Mouse (Mus musculus) forebrain, postnatal 0 days (tissue): ENCODE data around the gene Syngr1. TPM values are rescaled to one million over a fixed set of nuclear protein-coding genes. Genes with fewer than 3 reads are reported as not detected.

Source experiments
- ATAC-seq: fragments of 200-750 bp; cut with Nextera tagmentation; 2 replicates; pipeline ENCODE4 v1.8.0; 2017; ENCODE audit warnings: mild to moderate bottlenecking, moderate library complexity
- DNase-seq: peaks from one replicate; pipeline ENCODE4 v3.0.0-alpha.2; 2015
- H3K27ac ChIP-seq: fragments of 300-500 bp; sonication (generic); 2 replicates; pipeline ENCODE4 v1.5.1; 2014; ENCODE audit warnings: low read depth, mild to moderate bottlenecking, antibody characterized with exemption, low read length, moderate library complexity, mixed read lengths
- H3K27me3 ChIP-seq: fragments of 300-500 bp; sonication (generic); 2 replicates; pipeline ENCODE4 v1.6.1; 2014; ENCODE audit warnings: mild to moderate bottlenecking, low read length, mixed read lengths; ENCODE audit not compliant: insufficient read depth
- H3K36me3 ChIP-seq: fragments of 300-500 bp; sonication (generic); 2 replicates; pipeline ENCODE4 v1.6.1; 2014; ENCODE audit warnings: mild to moderate bottlenecking, moderate library complexity; ENCODE audit not compliant: insufficient read depth
- H3K4me1 ChIP-seq: fragments of 300-500 bp; sonication (generic); 2 replicates; pipeline ENCODE4 v1.6.1; 2014; ENCODE audit warnings: antibody characterized with exemption; ENCODE audit not compliant: insufficient read depth
- H3K4me2 ChIP-seq: fragments of 300-500 bp; sonication (generic); 2 replicates; pipeline ENCODE4 v1.6.1; 2014; ENCODE audit warnings: low read depth, mild to moderate bottlenecking, moderate library complexity
- H3K4me3 ChIP-seq: fragments of 300-500 bp; sonication (generic); 2 replicates; pipeline ENCODE4 v1.5.1; 2014; ENCODE audit warnings: low read depth, low read length, mixed read lengths
- H3K9ac ChIP-seq: fragments of 300-500 bp; sonication (generic); 2 replicates; pipeline ENCODE4 v1.6.1; 2014; ENCODE audit warnings: mild to moderate bottlenecking
- H3K9me3 ChIP-seq: fragments of 300-500 bp; sonication (generic); 2 replicates; pipeline ENCODE4 v1.6.1; 2016; ENCODE audit warnings: low read length
- CTCF ChIP-seq: sonication (generic); IDR thresholded peaks from 2 replicates; pipeline ENCODE4 v1.5.1; 2016; ENCODE audit warnings: antibody characterized with exemption, control low read depth, low read depth
- WGBS: fragments of 180-500 bp; shearing (Covaris S2); extraction: QIAGEN DNeasy Blood & Tissue Kit; methylation state at CpG from one replicate; pipeline ENCODE4 v1.1.7; 2014; 5-methylcytosine and 5-hydroxymethylcytosine counted together
- polyA plus RNA-seq: library from polyadenylated mRNA; unstranded; fragments of >200 nt; fragmentation: Nextera tagmentation; extraction: Ambion mirVana; gene quantifications from 2 replicates; pipeline ENCODE4 v1.2.1, GENCODE M21; 2015
- total RNA-seq: library from RNA; depleted of rRNA; stranded (reverse); fragments of >200 nt; gene quantifications from 2 replicates; pipeline ENCODE4 v1.2.3, GENCODE M21; 2014

Syngr1 gene
- total and polyA plus RNA-seq, 2 experiments from 2014 or later, result 69.0 to 127 TPM

- H3K4me1 ChIP-seq, result no peaks in the 10 kb centered on the region
Observed at GRCm38 (mm10) chr15:80155707-80156106, 64.6 kb downstream of the Syngr1 start.

DNA sequence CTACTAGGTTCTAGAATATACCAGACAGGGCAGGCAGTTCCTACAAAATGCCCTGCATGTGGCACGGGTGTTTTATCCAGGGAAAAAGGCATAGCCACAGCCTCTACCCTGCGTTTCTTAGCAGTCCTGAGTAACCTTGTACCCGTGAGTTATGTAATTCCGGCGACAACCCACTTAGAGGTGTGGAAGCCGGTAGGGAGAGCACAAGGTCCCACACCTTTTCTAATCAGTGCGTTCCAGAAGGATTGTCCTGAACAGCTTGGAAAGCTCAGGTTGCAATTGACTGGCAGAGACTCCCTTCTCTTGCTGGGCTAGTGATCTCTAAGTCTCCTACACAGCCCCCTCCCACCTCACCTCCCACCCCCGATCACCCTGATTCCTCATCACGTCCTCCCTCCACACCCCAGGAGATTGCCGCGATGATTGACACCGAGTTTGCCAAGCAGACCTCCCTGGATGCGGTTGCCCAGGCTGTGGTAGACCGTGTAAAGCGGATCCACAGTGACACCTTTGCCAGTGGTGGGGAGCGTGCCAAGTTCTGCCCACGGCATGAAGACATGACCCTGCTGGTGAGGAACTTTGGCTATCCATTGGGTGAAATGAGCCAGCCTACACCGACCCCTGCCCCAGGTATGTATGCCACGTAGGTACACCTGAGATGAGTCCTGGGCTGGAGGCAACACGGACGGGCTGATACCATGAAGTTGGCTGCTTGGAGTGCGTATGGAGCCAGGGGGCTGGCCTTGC is 66.2 kb downstream of the Syngr1 start:
- Histone ChIP-seq H3K4me2 (no peak overlapping the region), H3K27ac (no peak overlapping the region), H3K36me3 (peaks cover 85% of the 10 kb centered on the region), H3K27me3 (no peaks in the 10 kb centered on the region), H3K4me3 (no peak overlapping the region), H3K9me3 (no peaks in the 10 kb centered on the region), H3K9ac (no peak overlapping the region), H3K4me1 (no peaks in the 10 kb centered on the region)
- TF ChIP-seq CTCF, result no peak
- WGBS, result 93% methylated on average over 22 of the region's 22 CpGs
- no peak for DNase-seq
- ATAC-seq, result no peak

More at GRCm38 (mm10) chr15:80155707-80156106, 64.6 kb downstream of the Syngr1 start:
- Histone ChIP-seq H3K4me3 (no peak overlapping the region), H3K4me2 (no peak overlapping the region), H3K9ac (no peak overlapping the region), H3K27me3 (no peaks in the 10 kb centered on the region), H3K36me3 (peaks cover 80% of the 10 kb centered on the region), H3K27ac (no peak overlapping the region), H3K9me3 (no peaks in the 10 kb centered on the region)
- no peak for DNase-seq
- 93% methylated on average over 8 of the region's 8 CpGs for WGBS
- no peak for TF ChIP-seq CTCF
- ATAC-seq, result no peak

- peaks cover 82% of the 10 kb centered on the region for H3K36me3 ChIP-seq
- no peaks in the 10 kb centered on the region for H3K27me3 ChIP-seq
- H3K4me3 ChIP-seq, result no peak overlapping the region
- WGBS, result 87% methylated on average over 5 of the region's 5 CpGs
- no peak overlapping the region for H3K9ac ChIP-seq
- ATAC-seq (no peak), DNase-seq (no peak)
- no peak for TF ChIP-seq CTCF
- H3K27ac ChIP-seq, result no peak overlapping the region
- no peaks in the 10 kb centered on the region for H3K9me3 ChIP-seq
- H3K4me2 ChIP-seq, result no peak overlapping the region
- H3K4me1 ChIP-seq, result no peaks in the 10 kb centered on the region
Observed at GRCm38 (mm10) chr15:80158001-80158706, 67.0 kb downstream of the Syngr1 start.

- DNase-seq, result no peak
- H3K9me3 ChIP-seq, result no peaks in the 10 kb centered on the region
- ATAC-seq, result no peak
- TF ChIP-seq CTCF, result no peak
- no peaks in the 10 kb centered on the region for H3K27me3 ChIP-seq
- H3K4me2 ChIP-seq, result no peak overlapping the region
- WGBS, result 74% methylated on average over 4 of the region's 4 CpGs
- H3K27ac ChIP-seq, result no peak overlapping the region
- H3K9ac ChIP-seq, result no peak overlapping the region
- no peak overlapping the region for H3K4me3 ChIP-seq
- no peaks in the 10 kb centered on the region for H3K4me1 ChIP-seq
- peaks cover 76% of the 10 kb centered on the region for H3K36me3 ChIP-seq
Observed at GRCm38 (mm10) chr15:80158707-80159090, 67.6 kb downstream of the Syngr1 start.

DNA sequence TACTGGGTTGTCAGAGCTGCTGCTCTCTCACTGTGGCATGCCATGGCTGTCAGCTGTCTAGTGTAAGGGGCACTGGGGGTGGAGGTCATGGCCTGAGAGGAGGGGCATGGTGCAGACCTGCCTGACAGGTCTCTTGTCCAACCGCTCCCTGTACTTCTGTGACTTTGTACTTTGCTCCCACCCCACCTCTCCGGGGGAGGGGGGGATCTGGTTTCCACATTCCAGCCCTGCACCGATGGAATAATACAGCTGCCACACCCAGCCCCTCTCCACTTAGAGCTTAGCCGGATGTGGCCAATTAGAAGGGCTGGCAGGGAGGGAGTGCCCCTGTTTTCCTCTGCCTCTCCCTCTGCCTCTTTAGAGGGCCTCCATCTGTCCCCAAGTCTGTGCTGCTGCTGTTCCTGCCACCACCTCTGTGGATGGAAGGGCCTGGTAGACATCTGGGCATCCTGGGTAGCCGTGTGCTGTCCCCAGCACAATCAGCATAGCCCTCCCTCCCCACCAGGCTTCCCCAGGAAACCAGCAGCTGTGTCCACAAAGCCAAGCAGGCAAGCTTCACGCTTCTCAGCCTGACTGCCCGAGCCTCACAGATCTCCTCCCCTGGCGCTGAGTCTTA is 68.3 kb downstream of the Syngr1 start:
- DNase-seq, result no peak
- H3K27me3 ChIP-seq, result no peaks in the 10 kb centered on the region
- H3K9me3 ChIP-seq, result no peaks in the 10 kb centered on the region
- TF ChIP-seq CTCF, result no peak
- H3K4me1 ChIP-seq, result no peaks in the 10 kb centered on the region
- H3K27ac ChIP-seq, result no peak overlapping the region; the same call in 1 of the 2 replicates
- H3K36me3 ChIP-seq, result peaks cover 69% of the 10 kb centered on the region
- 50% methylated on average over 8 of the region's 8 CpGs for WGBS
- H3K4me3 ChIP-seq, result no peak overlapping the region
- no peak overlapping the region for H3K4me2 ChIP-seq
- no peak for ATAC-seq
- no peak overlapping the region for H3K9ac ChIP-seq

DNA sequence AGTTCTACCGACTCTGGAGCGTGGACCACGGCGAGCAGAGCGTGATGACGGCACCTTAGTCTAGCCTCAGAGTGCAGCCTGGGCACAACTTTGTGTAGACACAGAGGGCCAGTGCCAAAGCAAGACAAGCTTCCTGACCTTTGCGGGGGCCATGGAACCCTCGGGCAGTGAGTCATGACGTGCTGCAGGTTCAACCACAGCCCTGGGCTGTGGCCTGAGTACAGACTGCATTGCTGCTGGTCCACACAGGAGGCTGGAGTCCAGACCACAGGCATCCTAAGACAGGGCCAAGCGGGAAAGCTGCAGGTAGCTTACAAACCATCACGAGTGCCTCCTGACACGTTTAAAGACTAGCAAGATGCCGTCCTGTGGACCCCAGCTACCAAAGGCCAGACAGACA is 69.1 kb downstream of the Syngr1 start:
- H3K4me1 ChIP-seq, result no peaks in the 10 kb centered on the region
- whole genome bisulfite sequencing, result 91% methylated on average over 13 of the region's 13 CpGs
- H3K4me2 ChIP-seq, result no peak overlapping the region
- ATAC-seq (no peak), DNase-seq (no peak)
- H3K36me3 ChIP-seq, result peaks cover 62% of the 10 kb centered on the region
- H3K27me3 ChIP-seq, result no peaks in the 10 kb centered on the region
- no peaks in the 10 kb centered on the region for H3K9me3 ChIP-seq
- H3K9ac ChIP-seq, result no peak overlapping the region
- TF ChIP-seq CTCF, result no peak
- no peak overlapping the region for H3K4me3 ChIP-seq
- no peak overlapping the region for H3K27ac ChIP-seq

- Histone ChIP-seq H3K27me3 (no peaks in the 10 kb centered on the region), H3K27ac (no peak overlapping the region), H3K36me3 (peaks cover 57% of the 10 kb centered on the region), H3K4me2 (no peak overlapping the region), H3K4me1 (no peaks in the 10 kb centered on the region), H3K4me3 (no peak overlapping the region), H3K9me3 (no peaks in the 10 kb centered on the region), H3K9ac (no peak overlapping the region)
- ATAC-seq (no peak), DNase-seq (no peak)
- TF ChIP-seq CTCF, result no peak
- WGBS, result 88% methylated on average over 4 of the region's 4 CpGs
Observed at GRCm38 (mm10) chr15:80160726-80161125, 69.6 kb downstream of the Syngr1 start.
